Mouse (Mus musculus): ENCODE data around the gene Plcxd3.

Gene Plcxd3

GRCm38 (mm10) chr15:4375423-4376220, at the start of gene Plcxd3:
Gene Plcxd3, plus strand, starts transcription at chr15:4375491.
- DNase-seq (ENCODE audit: low read depth, low spot score), result peak; percentile 72

GRCm38 (mm10) chr15:4331867-4332266, 43.4 kb upstream of the Plcxd3 start:
- no peak for DNase-seq (ENCODE audit: low read depth, low spot score)

- no peak for DNase-seq (ENCODE audit: low read depth, low spot score)
Measured at GRCm38 (mm10) chr15:4341620-4342019, 33.7 kb upstream of the Plcxd3 start.

DNA sequence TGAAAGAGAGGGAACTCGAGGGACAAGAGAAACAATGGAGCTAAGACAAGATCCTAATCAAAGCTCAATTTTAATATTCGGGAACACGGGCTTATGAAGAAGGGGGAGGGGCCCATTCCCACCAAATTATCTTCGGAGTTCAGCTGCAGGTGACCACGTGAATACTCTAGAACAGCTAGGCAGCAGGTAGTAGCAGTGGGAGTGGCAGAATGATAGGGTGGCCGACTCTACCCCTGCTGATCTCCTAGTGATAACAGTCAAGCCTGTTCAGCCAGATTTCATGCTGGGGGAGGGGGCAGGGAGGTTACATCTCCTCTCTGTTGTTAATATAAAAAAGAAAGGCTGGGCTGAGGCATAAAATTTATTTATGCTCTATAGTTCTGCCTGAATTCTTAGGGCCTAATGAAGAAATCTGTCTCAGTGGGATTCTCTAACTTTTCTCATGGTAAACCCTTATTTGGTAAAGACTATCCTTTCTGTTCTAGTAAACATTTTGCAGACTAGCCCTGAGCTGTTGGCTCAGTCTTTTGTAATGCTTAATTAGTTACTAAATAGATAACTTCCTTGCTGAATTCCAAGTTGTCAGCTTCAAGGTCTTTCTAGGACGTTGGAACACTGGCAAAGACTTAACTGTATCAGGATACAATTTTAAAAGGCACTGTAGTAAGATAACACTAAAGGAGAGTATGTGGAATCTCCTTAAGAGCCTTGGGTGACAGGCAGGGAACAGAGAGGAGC, 26.3 kb upstream of the Plcxd3 start:
- DNase-seq (ENCODE audit: low read depth, low spot score), result peak; percentile 73

DNA sequence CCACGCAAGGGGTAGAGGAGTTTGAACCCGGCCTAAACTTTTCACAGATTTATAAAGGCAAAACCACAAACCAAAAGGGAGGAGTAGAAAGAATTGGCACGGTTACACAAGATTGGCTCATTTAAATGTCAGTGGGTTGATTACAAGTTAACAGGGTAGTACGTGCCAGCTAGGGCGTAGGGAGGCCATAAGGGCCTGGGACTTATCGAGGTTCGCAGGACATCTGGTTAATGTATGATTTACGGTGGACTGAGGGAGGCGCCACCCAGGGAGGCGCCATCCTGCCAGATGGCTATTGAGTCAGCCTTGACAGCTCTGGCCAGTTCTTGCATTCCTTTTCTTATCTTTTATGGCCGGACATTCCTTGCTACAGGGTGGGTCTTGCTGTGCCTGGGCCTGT, 18.9 kb upstream of the Plcxd3 start:
- no peak for DNase-seq (ENCODE audit: low read depth, low spot score)

DNA sequence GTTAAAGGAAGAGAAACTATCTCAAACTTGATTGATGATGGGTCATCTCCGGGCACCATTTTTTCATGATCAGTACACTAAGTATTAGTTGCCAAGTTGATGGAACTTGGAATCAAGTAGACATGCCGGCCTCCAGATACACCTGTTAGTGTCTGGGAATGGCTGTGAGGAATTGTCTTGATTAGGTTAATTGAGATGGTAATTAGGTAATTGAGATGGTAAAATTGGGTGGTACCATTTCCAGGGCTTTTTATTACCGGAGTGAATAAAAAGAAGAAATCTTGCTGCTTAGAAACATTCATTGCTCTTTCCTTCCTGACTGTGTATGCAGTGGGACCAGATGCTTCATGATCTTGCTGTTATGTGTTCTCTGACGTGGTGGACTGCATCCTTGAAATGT, 17.6 kb upstream of the Plcxd3 start:
- peak; percentile 57 for DNase-seq (ENCODE audit: low read depth, low spot score)

- no peak for DNase-seq (ENCODE audit: low read depth, low spot score)
Measured at GRCm38 (mm10) chr15:4367801-4368200, 7.5 kb upstream of the Plcxd3 start.

DNA sequence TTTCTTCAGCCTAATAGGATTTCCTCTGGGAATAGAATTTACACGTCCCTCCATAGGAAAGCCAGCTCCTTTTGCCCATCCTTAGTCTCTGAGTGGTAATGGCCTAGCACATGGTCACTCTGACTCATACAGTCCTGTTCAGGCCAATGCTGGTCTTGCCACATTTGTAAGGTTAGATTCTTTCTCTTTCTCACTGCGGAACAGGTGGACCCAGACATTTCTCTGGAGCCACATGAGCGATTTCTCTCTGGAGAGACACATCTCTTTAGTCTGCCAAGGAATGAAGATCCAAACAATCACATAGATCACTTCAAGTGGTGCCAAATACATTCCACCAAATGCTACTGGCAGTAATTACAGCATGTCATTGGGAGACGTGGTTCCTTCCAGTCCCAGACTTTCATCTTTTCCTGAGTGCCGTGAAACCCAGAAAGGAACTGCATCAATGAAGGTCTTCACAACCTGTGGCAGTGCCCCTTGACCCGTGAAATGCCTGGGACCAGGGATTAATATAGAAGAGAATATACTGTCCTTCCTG, 769 bp upstream of the Plcxd3 start:
- no peak for DNase-seq (ENCODE audit: low read depth, low spot score)

DNA sequence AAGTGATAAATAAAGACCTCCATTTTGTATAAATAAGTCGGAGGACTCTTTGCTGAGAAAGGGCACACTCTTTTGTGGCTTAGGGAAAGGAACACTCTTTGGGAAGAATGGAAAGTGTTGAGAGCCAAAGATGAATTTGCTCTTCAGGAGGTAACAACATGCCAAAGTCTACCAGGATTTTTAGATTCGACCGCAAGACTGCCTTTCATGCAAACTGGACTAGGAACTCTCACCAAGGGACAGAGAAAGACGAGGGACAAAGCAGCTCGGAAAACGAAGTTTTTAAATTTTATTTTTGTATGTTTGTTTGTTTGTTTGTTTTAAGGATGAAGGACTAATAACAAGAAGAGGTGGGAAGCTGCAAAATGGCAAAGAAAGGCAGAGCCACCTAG, 264 bp upstream of the Plcxd3 start:
- no peak for DNase-seq (ENCODE audit: low read depth, low spot score)

- DNase-seq (ENCODE audit: low read depth, low spot score), result peak; percentile 14
Measured at GRCm38 (mm10) chr15:4376221-4376631, 935 bp downstream of the Plcxd3 start.

GRCm38 (mm10) chr15:4378766-4379165, 3.5 kb downstream of the Plcxd3 start:
- DNase-seq (ENCODE audit: low read depth, low spot score), result no peak

GRCm38 (mm10) chr15:4387774-4388173, 12.5 kb downstream of the Plcxd3 start:
- no peak for DNase-seq (ENCODE audit: low read depth, low spot score)

DNA sequence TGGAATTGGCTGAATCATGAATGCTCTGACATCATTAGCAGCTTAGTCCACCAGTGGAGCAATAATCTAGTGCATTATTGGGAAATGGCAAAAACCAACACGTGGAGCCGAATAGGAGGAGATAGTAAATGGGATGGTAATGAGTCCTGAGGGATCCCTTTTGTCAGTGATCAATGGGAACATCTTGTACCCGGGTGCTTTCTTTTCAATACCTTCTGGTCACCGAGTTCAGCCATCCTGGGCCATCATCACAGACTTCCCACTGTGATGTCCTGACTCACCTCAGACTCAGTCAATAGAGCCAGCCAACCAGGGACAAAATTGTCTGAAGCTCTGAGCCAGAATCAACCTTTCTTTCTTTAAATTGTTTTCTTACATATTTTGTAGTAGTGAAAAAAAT, 24.8 kb downstream of the Plcxd3 start:
- DNase-seq (ENCODE audit: low read depth, low spot score), result peak; percentile 4

GRCm38 (mm10) chr15:4411333-4411732, 36.0 kb downstream of the Plcxd3 start:
- DNase-seq (ENCODE audit: low read depth, low spot score), result no peak

- no peak for DNase-seq (ENCODE audit: low read depth, low spot score)
Measured at GRCm38 (mm10) chr15:4440081-4440480, 64.8 kb downstream of the Plcxd3 start.

DNA sequence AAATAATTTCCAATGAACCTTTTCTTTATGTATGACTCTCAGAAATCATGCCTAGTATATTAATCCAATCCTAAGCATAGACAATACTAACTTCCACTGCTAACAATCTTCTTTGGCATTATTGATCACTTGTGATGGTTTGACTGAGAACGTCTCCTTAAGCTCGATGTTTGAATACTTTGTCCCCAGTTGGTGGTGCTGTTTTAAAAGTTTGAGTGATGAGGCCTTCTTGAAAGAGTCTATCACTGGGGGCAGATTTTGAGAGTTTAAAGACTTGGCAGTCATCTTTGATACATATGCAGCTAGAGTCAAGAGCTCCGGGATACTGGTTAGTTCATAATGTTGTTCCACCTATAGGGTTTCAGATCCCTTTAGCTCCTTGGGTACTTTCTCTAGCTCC, 120.9 kb downstream of the Plcxd3 start:
- no peak for DNase-seq (ENCODE audit: low read depth, low spot score)

DNA sequence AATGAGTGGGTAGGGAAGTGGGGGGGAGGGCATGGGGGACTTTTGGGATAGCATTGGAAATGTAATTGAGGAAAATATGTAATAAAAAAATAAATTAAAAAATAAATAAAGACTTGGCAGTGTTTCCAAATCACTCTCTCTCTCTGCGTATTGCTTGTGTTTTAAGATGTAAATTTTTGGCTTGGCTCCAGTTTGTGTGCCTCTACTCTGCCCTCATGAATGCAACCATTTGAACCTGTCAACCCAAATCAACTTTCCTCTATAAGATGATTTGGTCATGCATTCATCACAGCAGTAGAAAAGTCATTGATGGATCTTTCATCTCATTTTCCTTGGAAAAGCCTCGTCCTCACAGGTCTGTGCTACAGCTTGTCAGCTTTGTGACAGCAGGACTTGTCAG, 121.7 kb downstream of the Plcxd3 start:
- no peak for DNase-seq (ENCODE audit: low read depth, low spot score)

GRCm38 (mm10) chr15:4498036-4498435, 122.7 kb downstream of the Plcxd3 start:
- no peak for DNase-seq (ENCODE audit: low read depth, low spot score)

- no peak for DNase-seq (ENCODE audit: low read depth, low spot score)
Measured at GRCm38 (mm10) chr15:4503366-4503765, 128.1 kb downstream of the Plcxd3 start.

GRCm38 (mm10) chr15:4503826-4504225, 128.5 kb downstream of the Plcxd3 start:
- DNase-seq (ENCODE audit: low read depth, low spot score), result no peak

- DNase-seq (ENCODE audit: low read depth, low spot score), result no peak
Measured at GRCm38 (mm10) chr15:4514724-4515123, 139.4 kb downstream of the Plcxd3 start.

GRCm38 (mm10) chr15:4524598-4524997, 149.3 kb downstream of the Plcxd3 start:
- DNase-seq (ENCODE audit: low read depth, low spot score), result no peak

DNA sequence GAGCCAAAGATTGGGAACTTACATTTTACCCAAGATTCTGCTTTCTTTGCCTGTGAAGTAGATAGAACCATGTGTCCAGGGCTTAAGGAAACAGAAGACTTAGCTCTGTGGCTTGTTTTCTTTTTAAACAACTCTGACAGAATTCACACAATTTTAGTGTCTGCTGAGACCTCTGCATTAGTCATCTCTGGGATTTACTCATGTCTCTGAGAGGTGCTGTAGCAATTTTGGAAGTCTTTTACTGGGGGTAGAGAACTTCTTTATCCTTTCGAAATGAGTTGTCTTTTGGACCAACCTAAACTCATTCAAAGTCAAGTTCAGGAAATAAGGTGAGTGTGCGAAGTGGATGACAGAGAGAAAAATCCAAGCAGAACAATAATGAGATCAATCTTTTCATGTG, 158.4 kb downstream of the Plcxd3 start:
- DNase-seq (ENCODE audit: low read depth, low spot score), result no peak

All from ZHBTc4 (cell line).